Mouse (Mus musculus) monocyte, adult 2 months (primary cell): ENCODE data around the gene Spock1.

Experiments
- DNase-seq, 2 experiments: peaks; one replicate each; pipeline ENCODE4 v3.0.0; 2022; ENCODE audit warnings: low spot score in 2 of 2, low read depth in 1 of 2

Gene Spock1

GRCm38 (mm10) chr13:57372141-57372700 lies 535.9 kb downstream of the Spock1 start:
- DNase-seq: no peak
